Mouse (Mus musculus): ENCODE results near the gene 4922502D21Rik. TPM values are rescaled to one million over a fixed set of nuclear protein-coding genes. Genes with fewer than 3 reads are reported as not detected.
A peak's percentile ranks its signal among the peaks of the same experiment; 100 is the strongest.

The 4922502D21Rik gene
- polyA plus RNA-seq, 1 experiment from 2014 or later = not detected

DNA sequence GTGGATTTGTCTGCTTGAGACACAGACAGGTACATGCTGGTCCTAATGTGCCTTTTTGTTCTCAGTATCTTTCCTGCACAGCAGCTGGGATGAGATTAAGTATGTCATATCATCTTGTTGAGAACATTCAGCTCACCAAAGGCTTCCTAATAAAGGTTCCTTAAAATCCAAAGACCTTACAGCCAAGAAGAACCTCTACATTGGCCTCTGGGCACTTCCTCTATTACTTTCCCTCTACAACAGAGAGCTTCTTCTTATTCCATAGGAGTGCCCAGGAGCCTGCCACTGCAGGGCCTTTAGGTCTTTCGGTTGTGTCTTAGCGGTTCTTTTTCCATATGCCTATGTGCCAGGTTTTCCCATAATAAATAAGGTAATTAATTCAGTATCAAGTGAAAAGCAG is 55.1 kb downstream of the 4922502D21Rik start:
- H3K36me3 ChIP-seq (ENCODE audit: control insufficient read depth, insufficient read depth) = no peaks in the 10 kb centered on the region
- H3K4me2 ChIP-seq (ENCODE audit: low read depth, low read length) = no peak overlapping the region
- no peaks in the 10 kb centered on the region for H3K9me3 ChIP-seq (replicated peaks; ENCODE audit: control insufficient read depth, low read length)
- H3K4me1 ChIP-seq (ENCODE audit: control insufficient read depth, low read depth, low read length) = no peaks in the 10 kb centered on the region
- no peak overlapping the region for H3K9ac ChIP-seq (ENCODE audit: low read depth, low read length)
- no peak for ATAC-seq (ENCODE audit: low read depth)
- no peaks in the 10 kb centered on the region for H3K27me3 ChIP-seq (ENCODE audit: control insufficient read depth, insufficient read depth, low read depth, low read length)
- no peak overlapping the region for H3K27ac ChIP-seq (ENCODE audit: low read length)
- 84% methylated on average over 2 of the region's 2 CpGs for WGBS (ENCODE audit: insufficient replicate concordance)
- H3K4me3 ChIP-seq (ENCODE audit: low read depth, low read length) = no peak overlapping the region

- no peaks in the 10 kb centered on the region for H3K27me3 ChIP-seq (ENCODE audit: control insufficient read depth, insufficient read depth, low read depth, low read length)
- H3K4me3 ChIP-seq (ENCODE audit: low read depth, low read length) = no peak overlapping the region
- H3K9ac ChIP-seq (ENCODE audit: low read depth, low read length) = no peak overlapping the region
- 16% methylated on average over 3 of the region's 3 CpGs for WGBS (ENCODE audit: insufficient replicate concordance)
- no peak overlapping the region for H3K27ac ChIP-seq (ENCODE audit: low read length)
- ATAC-seq (ENCODE audit: low read depth) = no peak
- H3K36me3 ChIP-seq (ENCODE audit: control insufficient read depth, insufficient read depth) = no peaks in the 10 kb centered on the region
- H3K4me1 ChIP-seq (ENCODE audit: control insufficient read depth, low read depth, low read length) = no peaks in the 10 kb centered on the region
- H3K4me2 ChIP-seq (ENCODE audit: low read depth, low read length) = no peak overlapping the region
- H3K9me3 ChIP-seq (replicated peaks; ENCODE audit: control insufficient read depth, low read length) = no peaks in the 10 kb centered on the region
Observed at GRCm38 (mm10) chr6:129275624-129276203, 55.9 kb downstream of the 4922502D21Rik start.

DNA sequence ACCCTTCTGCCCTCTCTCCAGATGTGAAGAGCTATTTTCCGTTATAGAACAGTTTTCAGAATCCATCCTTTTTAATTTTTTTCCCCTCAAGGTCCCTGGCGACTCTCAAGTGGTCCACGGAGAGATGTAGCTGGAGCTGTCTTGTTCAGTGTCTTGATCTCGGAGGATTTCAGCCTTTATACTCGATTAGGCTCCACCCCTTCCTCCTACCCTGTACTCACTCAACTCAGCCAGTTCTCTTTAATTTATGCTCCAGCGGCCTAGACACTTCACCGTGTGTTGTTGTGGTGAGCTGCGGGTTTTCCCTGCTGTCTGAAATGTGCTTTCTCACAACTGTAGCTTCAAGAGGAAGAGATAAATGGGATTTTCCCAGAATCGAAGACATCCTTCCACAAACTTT is 56.4 kb downstream of the 4922502D21Rik start, which contains the start of gene Cd69:
TSS of gene Cd69 (minus strand) at position 217 of the 400 bp plus-strand sequence.
- Histone ChIP-seq H3K4me3 (ENCODE audit: low read depth, low read length) (peak within 1 kb of the TSS; percentile 11), H3K27me3 (ENCODE audit: control insufficient read depth, insufficient read depth, low read depth, low read length) (no peaks in the 10 kb centered on the region), H3K36me3 (ENCODE audit: control insufficient read depth, insufficient read depth) (no peaks in the 10 kb centered on the region), H3K27ac (ENCODE audit: low read length) (no peak within 1 kb of the TSS), H3K4me2 (ENCODE audit: low read depth, low read length) (no peak within 1 kb of the TSS; the same call in 1 of the 2 replicates), H3K9ac (ENCODE audit: low read depth, low read length) (no peak within 1 kb of the TSS), H3K4me1 (ENCODE audit: control insufficient read depth, low read depth, low read length) (no peaks in the 10 kb centered on the region), H3K9me3 (replicated peaks; ENCODE audit: control insufficient read depth, low read length) (no peaks in the 10 kb centered on the region)
- 17% methylated on average over 9 of the region's 9 CpGs for WGBS (ENCODE audit: insufficient replicate concordance)
- no peak for ATAC-seq (ENCODE audit: low read depth)

GRCm38 (mm10) chr6:129274476-129274875 is 57.1 kb downstream of the 4922502D21Rik start:
- H3K9ac ChIP-seq (ENCODE audit: low read depth, low read length) = no peak overlapping the region
- no peaks in the 10 kb centered on the region for H3K27me3 ChIP-seq (ENCODE audit: control insufficient read depth, insufficient read depth, low read depth, low read length)
- H3K4me2 ChIP-seq (ENCODE audit: low read depth, low read length) = no peak overlapping the region
- no peaks in the 10 kb centered on the region for H3K36me3 ChIP-seq (ENCODE audit: control insufficient read depth, insufficient read depth)
- no peak for ATAC-seq (ENCODE audit: low read depth)
- no peak overlapping the region for H3K27ac ChIP-seq (ENCODE audit: low read length)
- H3K9me3 ChIP-seq (replicated peaks; ENCODE audit: control insufficient read depth, low read length) = no peaks in the 10 kb centered on the region
- no peak overlapping the region for H3K4me3 ChIP-seq (ENCODE audit: low read depth, low read length)
- WGBS (ENCODE audit: insufficient replicate concordance) = 50% methylated on average over 2 of the region's 2 CpGs
- no peaks in the 10 kb centered on the region for H3K4me1 ChIP-seq (ENCODE audit: control insufficient read depth, low read depth, low read length)

DNA sequence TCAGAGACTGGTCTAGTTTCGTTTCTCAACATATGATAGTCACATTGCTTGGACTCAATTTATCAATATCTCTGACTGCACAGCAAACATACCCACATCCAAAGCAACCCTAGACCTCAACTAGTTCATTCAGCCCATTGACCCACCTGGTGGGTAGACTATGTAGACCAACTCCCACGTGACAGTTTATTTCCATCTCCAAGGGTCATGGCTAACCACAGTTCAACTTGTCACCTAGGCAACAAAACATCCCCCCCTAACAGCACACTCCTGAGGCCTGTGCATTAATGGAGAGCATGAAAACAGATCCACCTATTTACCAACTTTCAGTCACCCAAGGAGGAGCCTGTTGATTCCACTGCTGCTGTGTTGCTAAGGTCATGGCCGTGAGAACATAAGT is 57.9 kb downstream of the 4922502D21Rik start:
- 36% methylated on average over 3 of the region's 3 CpGs for WGBS (ENCODE audit: insufficient replicate concordance)
- Histone ChIP-seq H3K4me3 (ENCODE audit: low read depth, low read length) (no peak overlapping the region), H3K27ac (ENCODE audit: low read length) (no peak overlapping the region), H3K27me3 (ENCODE audit: control insufficient read depth, insufficient read depth, low read depth, low read length) (no peaks in the 10 kb centered on the region), H3K9me3 (replicated peaks; ENCODE audit: control insufficient read depth, low read length) (no peaks in the 10 kb centered on the region), H3K4me2 (ENCODE audit: low read depth, low read length) (0 out of 2 replicates have a peak overlapping the region, but pooled peaks have one; percentile 15), H3K9ac (ENCODE audit: low read depth, low read length) (no peak overlapping the region), H3K36me3 (ENCODE audit: control insufficient read depth, insufficient read depth) (no peaks in the 10 kb centered on the region), H3K4me1 (ENCODE audit: control insufficient read depth, low read depth, low read length) (no peaks in the 10 kb centered on the region)
- ATAC-seq (ENCODE audit: low read depth) = no peak

Other genes starting within 250 kb of the 4922502D21Rik start
- gene Clec2e, start 230.9 kb downstream of the 4922502D21Rik start, polyA plus RNA-seq (2015; fragmentation: Nextera tagmentation; extraction: Ambion mirVana) = 0.08 TPM in 1 of 2 replicates, not detected in the other
- gene Clec2d, start 151.2 kb downstream of the 4922502D21Rik start, polyA plus RNA-seq (2015; fragmentation: Nextera tagmentation; extraction: Ambion mirVana) = 0.41 and 0.70 TPM in 2 replicates
- gene Cd69, start 56.4 kb downstream of the 4922502D21Rik start, polyA plus RNA-seq (2015; fragmentation: Nextera tagmentation; extraction: Ambion mirVana) = 0.61 and 0.65 TPM in 2 replicates
- gene Clec12a, start 10.9 kb upstream of the 4922502D21Rik start, polyA plus RNA-seq (2015; fragmentation: Nextera tagmentation; extraction: Ambion mirVana) = 13.1 and 13.7 TPM in 2 replicates
- not detected in 2 replicates for gene Clec12b, start 54.1 kb upstream of the 4922502D21Rik start, polyA plus RNA-seq (2015; fragmentation: Nextera tagmentation; extraction: Ambion mirVana)
- 26.1 and 26.7 TPM in 2 replicates for gene Clec1b, start 65.5 kb upstream of the 4922502D21Rik start, polyA plus RNA-seq (2015; fragmentation: Nextera tagmentation; extraction: Ambion mirVana)
- gene Clec9a, start 77.1 kb upstream of the 4922502D21Rik start, polyA plus RNA-seq (2015; fragmentation: Nextera tagmentation; extraction: Ambion mirVana) = 0.30 and 0.33 TPM in 2 replicates
- 0.21 and 0.36 TPM in 2 replicates for gene Clec1a, start 120.2 kb upstream of the 4922502D21Rik start, polyA plus RNA-seq (2015; fragmentation: Nextera tagmentation; extraction: Ambion mirVana)
- 1.2 and 1.3 TPM in 2 replicates for gene Olr1, start 175.4 kb upstream of the 4922502D21Rik start, polyA plus RNA-seq (2015; fragmentation: Nextera tagmentation; extraction: Ambion mirVana)
- 0.04 TPM in 1 of 2 replicates, not detected in the other for gene Tmem52b, start 180.8 kb upstream of the 4922502D21Rik start, polyA plus RNA-seq (2015; fragmentation: Nextera tagmentation; extraction: Ambion mirVana)
- gene Gabarapl1, start 201.4 kb upstream of the 4922502D21Rik start, polyA plus RNA-seq (2015; fragmentation: Nextera tagmentation; extraction: Ambion mirVana) = 28.4 and 28.6 TPM in 2 replicates
- gene Klre1, start 246.1 kb upstream of the 4922502D21Rik start, polyA plus RNA-seq (2015; fragmentation: Nextera tagmentation; extraction: Ambion mirVana) = 0.13 TPM in 1 of 2 replicates, not detected in the other